Mouse (Mus musculus) forebrain, embryonic 15.5 days (tissue): ENCODE results near the gene Il12b. TPM values are rescaled to one million over a fixed set of nuclear protein-coding genes. Genes with fewer than 3 reads are reported as not detected.

Source experiments
- ATAC-seq: fragments of 200-750 bp; cut with Nextera tagmentation; replicated peaks from 2 replicates; pipeline ENCODE4 v1.8.0; 2017; ENCODE audit warnings: mild to moderate bottlenecking, moderate TSS enrichment, moderate library complexity
- H3K27ac ChIP-seq: fragments of 300-500 bp; sonication (generic); replicated peaks from 2 replicates; pipeline ENCODE4 v1.5.1; 2015; ENCODE audit warnings: mild to moderate bottlenecking, inconsistent platforms
- H3K27me3 ChIP-seq: fragments of 300-500 bp; sonication (generic); 2 replicates; pipeline ENCODE4 v1.6.1; 2015; ENCODE audit warnings: inconsistent platforms
- H3K36me3 ChIP-seq: fragments of 300-500 bp; sonication (generic); 2 replicates; pipeline ENCODE4 v1.6.1; 2015; ENCODE audit warnings: mild to moderate bottlenecking, inconsistent platforms
- H3K4me1 ChIP-seq: fragments of 300-500 bp; sonication (generic); 2 replicates; pipeline ENCODE4 v1.6.1; 2015; ENCODE audit warnings: inconsistent platforms
- H3K4me2 ChIP-seq: fragments of 300-500 bp; sonication (generic); replicated peaks from 2 replicates; pipeline ENCODE4 v1.6.1; 2015; ENCODE audit warnings: mild to moderate bottlenecking, inconsistent platforms
- H3K4me3 ChIP-seq: fragments of 300-500 bp; sonication (generic); 2 replicates; pipeline ENCODE4 v1.5.1; 2015; ENCODE audit warnings: mild to moderate bottlenecking, inconsistent platforms
- H3K9ac ChIP-seq: fragments of 300-500 bp; sonication (generic); replicated peaks from 2 replicates; pipeline ENCODE4 v1.6.1; 2015; ENCODE audit warnings: mild to moderate bottlenecking, inconsistent platforms
- H3K9me3 ChIP-seq: fragments of 300-500 bp; sonication (generic); 2 replicates; pipeline ENCODE4 v1.6.1; 2016; ENCODE audit warnings: inconsistent platforms
- WGBS: fragments of 180-500 bp; shearing (Covaris S2); methylation state at CpG from one replicate; pipeline ENCODE4 v1.1.7; 2015; ENCODE audit warnings: mixed read lengths; 5-methylcytosine and 5-hydroxymethylcytosine counted together
- polyA plus RNA-seq: library from polyadenylated mRNA; unstranded; fragments of >200 nt; fragmentation: Nextera tagmentation; extraction: Ambion mirVana; gene quantifications from 2 replicates; pipeline ENCODE4 v1.2.1, GENCODE M21; 2015

The Il12b gene
- polyA plus RNA-seq, 1 experiment from 2014 or later, result not detected

DNA sequence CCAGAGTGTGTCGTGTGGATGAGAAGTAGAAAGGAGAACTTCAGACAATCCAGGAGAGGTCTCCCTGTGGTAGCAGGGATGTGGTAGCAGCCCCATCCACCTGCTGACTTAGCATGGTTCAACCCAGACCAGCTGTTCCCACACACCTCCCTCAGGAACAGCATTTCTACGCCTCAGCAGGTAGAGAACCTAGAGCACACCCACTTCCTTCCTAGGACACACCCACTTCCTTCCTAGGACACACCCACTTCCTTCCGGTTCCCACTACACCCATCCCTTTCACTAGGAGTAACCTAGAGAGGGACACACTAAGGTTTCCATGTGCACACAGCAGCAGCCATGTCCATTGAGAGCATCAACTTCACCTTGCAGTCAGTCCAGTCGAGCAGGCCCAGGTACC lies 4.5 kb upstream of the Il12b start:
- no peak overlapping the region for H3K27ac ChIP-seq
- 93% methylated on average over 4 of the region's 4 CpGs for WGBS
- no peak overlapping the region for H3K4me3 ChIP-seq
- H3K27me3 ChIP-seq, result no peaks in the 10 kb centered on the region; the same call in 1 of the 2 replicates
- no peak for ATAC-seq
- no peak overlapping the region for H3K4me2 ChIP-seq
- peaks cover 6% of the 10 kb centered on the region for H3K4me1 ChIP-seq
- H3K9ac ChIP-seq, result no peak overlapping the region
- no peaks in the 10 kb centered on the region for H3K9me3 ChIP-seq
- H3K36me3 ChIP-seq, result no peaks in the 10 kb centered on the region

DNA sequence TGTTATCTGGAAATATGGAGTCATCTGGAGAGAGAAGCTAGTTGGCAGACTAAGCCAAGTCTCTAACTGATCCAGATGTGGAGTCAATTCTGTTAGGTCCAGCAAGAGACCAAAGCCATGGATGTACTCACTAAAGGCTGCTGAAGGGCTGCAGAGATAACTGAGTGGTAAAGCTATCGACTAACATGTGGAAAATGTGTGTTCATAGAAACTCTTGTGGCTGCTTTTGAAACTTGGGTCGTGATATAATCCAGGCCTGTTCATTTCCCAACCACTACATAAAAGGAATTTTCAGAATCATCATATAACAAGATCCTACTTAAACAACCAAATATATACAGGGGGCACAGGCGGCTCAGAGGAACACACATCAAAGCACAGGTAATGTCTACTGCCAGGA lies 2.3 kb upstream of the Il12b start:
- Histone ChIP-seq H3K27me3 (no peaks in the 10 kb centered on the region; the same call in 1 of the 2 replicates), H3K36me3 (no peaks in the 10 kb centered on the region), H3K9me3 (no peaks in the 10 kb centered on the region), H3K9ac (no peak overlapping the region), H3K4me2 (no peak overlapping the region), H3K27ac (no peak overlapping the region), H3K4me3 (no peak overlapping the region), H3K4me1 (peaks cover 21% of the 10 kb centered on the region)
- 86% methylated on average over 3 of the region's 3 CpGs for WGBS
- no peak for ATAC-seq

DNA sequence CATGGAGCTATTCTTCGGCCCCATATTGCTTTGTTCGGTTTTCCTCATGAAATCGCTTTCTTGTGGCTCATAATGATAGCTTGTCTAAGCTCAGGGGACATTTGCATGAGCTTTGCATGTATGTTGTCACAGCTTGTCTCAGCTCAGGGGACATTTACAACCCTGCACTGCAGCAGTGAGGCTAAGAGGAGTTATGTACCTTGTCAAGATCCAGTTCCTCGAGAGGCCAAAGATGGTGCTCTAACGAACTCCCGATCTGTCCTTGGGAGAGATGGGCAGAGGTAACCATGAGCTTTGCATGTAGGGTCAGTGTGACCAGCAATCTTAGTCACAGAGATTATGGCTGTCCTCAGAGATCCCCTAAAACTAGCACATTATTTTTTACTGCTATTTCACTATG lies 1.5 kb upstream of the Il12b start:
- Histone ChIP-seq H3K27me3 (no peaks in the 10 kb centered on the region; the same call in 1 of the 2 replicates), H3K9ac (no peak overlapping the region), H3K9me3 (no peaks in the 10 kb centered on the region), H3K27ac (no peak overlapping the region), H3K36me3 (no peaks in the 10 kb centered on the region), H3K4me3 (no peak overlapping the region), H3K4me2 (no peak overlapping the region), H3K4me1 (peaks cover 21% of the 10 kb centered on the region)
- no peak for ATAC-seq
- 66% methylated on average over 6 of the region's 6 CpGs for whole genome bisulfite sequencing

GRCm38 (mm10) chr11:44398782-44399225 lies 1.1 kb upstream of the Il12b start:
- Histone ChIP-seq H3K27me3 (no peaks in the 10 kb centered on the region; the same call in 1 of the 2 replicates), H3K4me3 (peak overlapping the region; percentile 36), H3K9ac (no peak overlapping the region; the same call in 1 of the 2 replicates), H3K4me1 (peaks cover 21% of the 10 kb centered on the region), H3K36me3 (no peaks in the 10 kb centered on the region), H3K9me3 (no peaks in the 10 kb centered on the region), H3K4me2 (peak overlapping the region; percentile 62), H3K27ac (no peak overlapping the region)
- peak; percentile 74 for ATAC-seq
- 3% methylated on average over 20 of the region's 20 CpGs for WGBS

DNA sequence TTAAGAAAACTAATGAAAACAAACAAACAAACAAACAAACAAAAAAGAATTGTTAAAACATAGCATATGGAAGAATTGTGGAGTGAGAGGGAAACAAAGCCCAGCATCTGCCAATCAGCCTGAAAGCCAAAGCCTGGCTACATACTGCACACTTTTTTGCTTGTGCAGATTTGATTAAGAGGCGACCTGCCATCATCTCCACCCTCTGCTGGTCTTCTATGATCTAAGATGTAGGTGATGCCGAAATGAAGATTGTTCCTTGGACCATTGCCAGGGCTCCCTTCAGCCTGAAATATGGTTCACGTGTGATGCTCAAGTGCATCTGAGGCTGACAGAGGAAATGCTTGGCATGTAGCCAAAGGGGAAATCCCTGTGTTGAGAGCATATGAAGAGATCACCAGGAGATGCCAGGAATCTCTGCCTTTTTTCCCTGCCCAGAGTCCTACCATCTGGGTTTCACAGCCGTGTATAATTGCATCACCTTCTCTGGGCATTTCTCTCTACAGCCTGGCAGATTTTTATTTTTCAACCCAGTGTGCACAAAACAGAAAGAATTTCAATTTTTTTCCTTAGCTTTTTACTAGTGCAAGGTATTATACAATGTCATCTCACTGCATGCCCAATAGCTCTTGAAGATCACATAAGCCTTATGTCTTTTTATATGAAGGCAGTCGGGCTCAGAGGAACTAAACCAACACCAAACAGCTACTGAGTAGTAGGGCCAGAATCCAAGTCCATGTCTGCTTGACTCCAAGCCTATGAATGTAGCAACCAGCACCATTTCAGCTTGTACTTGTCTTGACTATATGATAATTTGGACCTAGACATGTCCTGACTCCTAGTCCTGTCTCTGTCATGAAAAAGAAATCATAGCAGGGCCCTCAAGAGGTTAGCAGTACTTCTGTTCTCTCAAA lies 2.0 kb downstream of the Il12b start:
- peak overlapping the region; percentile 4; the same call in 1 of the 2 replicates for H3K27ac ChIP-seq

DNA sequence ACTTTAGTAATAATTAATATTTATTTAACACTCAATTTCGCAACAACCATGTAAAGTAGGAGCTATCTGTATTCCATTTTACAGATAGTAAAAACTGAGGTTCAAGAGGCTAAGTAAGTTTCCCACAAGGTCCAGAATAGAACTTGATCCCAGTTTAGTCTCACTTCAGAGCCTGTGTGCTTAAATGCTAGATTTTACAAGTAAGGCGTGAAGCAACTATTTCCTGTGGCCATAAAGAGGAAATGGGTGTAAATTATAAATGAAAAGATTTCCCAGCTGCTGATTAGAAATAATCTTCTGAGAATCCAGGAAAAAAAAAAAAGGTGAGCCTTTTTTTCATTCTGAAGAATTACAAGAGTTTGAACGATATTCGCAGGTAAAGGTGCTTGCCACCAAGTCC lies 5.2 kb downstream of the Il12b start:
- Histone ChIP-seq H3K36me3 (no peaks in the 10 kb centered on the region), H3K9ac (no peak overlapping the region), H3K4me1 (peaks cover 25% of the 10 kb centered on the region), H3K27me3 (no peaks in the 10 kb centered on the region), H3K9me3 (no peaks in the 10 kb centered on the region), H3K4me3 (no peak overlapping the region), H3K4me2 (no peak overlapping the region), H3K27ac (no peak overlapping the region)
- no peak for ATAC-seq
- WGBS, result 94% methylated on average over 4 of the region's 4 CpGs

More for the DNA sequence above, 2.0 kb downstream of the Il12b start:
- Histone ChIP-seq H3K27me3 (no peaks in the 10 kb centered on the region; the same call in 1 of the 2 replicates), H3K9ac (no peak overlapping the region), H3K36me3 (no peaks in the 10 kb centered on the region), H3K9me3 (no peaks in the 10 kb centered on the region), H3K4me1 (peaks cover 31% of the 10 kb centered on the region), H3K4me3 (no peak overlapping the region), H3K4me2 (no peak overlapping the region)
- peak; percentile 83 for ATAC-seq
- 27% methylated on average over 5 of the region's 5 CpGs for WGBS

DNA sequence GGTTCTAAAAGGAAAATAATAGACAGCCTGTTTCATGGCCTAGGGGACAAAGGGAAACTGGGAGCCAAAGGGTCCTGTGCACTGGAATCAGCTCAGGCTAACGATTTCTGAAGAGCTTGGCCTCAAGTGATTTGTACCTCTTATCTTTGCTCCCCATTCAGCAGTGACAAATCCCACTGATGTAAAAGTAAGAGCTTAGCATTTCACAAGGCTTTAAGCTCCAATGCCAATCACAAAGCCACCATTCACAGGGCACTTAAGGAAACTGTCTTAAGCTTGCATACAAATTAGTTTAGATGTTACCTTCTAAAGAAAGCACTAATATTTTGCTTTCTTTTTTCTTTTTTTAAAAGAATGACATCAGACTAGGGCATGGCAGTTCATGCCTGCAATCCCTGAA lies 6.1 kb downstream of the Il12b start:
- Histone ChIP-seq H3K36me3 (no peaks in the 10 kb centered on the region), H3K9ac (no peak overlapping the region), H3K4me3 (no peak overlapping the region), H3K9me3 (no peaks in the 10 kb centered on the region), H3K27me3 (no peaks in the 10 kb centered on the region), H3K4me2 (no peak overlapping the region), H3K4me1 (peaks cover 25% of the 10 kb centered on the region), H3K27ac (no peak overlapping the region)
- WGBS, result 0% methylated on average over 1 of the region's 1 CpGs
- ATAC-seq, result no peak

GRCm38 (mm10) chr11:44406457-44406856 lies 6.6 kb downstream of the Il12b start:
- Histone ChIP-seq H3K9ac (no peak overlapping the region), H3K27me3 (no peaks in the 10 kb centered on the region), H3K9me3 (no peaks in the 10 kb centered on the region), H3K27ac (no peak overlapping the region), H3K4me2 (no peak overlapping the region), H3K4me1 (peaks cover 21% of the 10 kb centered on the region), H3K4me3 (no peak overlapping the region), H3K36me3 (no peaks in the 10 kb centered on the region)
- 67% methylated on average over 5 of the region's 5 CpGs for WGBS
- no peak for ATAC-seq

GRCm38 (mm10) chr11:44408626-44409025 lies 8.8 kb downstream of the Il12b start:
- Histone ChIP-seq H3K4me3 (no peak overlapping the region), H3K27me3 (no peaks in the 10 kb centered on the region), H3K36me3 (no peaks in the 10 kb centered on the region), H3K4me1 (0 out of 2 replicates have a peak, but pooled peaks cover 10% of the 10 kb centered on the region), H3K4me2 (no peak overlapping the region), H3K27ac (no peak overlapping the region), H3K9ac (no peak overlapping the region), H3K9me3 (no peaks in the 10 kb centered on the region)
- WGBS, result 15% methylated on average over 5 of the region's 5 CpGs
- ATAC-seq, result no peak

DNA sequence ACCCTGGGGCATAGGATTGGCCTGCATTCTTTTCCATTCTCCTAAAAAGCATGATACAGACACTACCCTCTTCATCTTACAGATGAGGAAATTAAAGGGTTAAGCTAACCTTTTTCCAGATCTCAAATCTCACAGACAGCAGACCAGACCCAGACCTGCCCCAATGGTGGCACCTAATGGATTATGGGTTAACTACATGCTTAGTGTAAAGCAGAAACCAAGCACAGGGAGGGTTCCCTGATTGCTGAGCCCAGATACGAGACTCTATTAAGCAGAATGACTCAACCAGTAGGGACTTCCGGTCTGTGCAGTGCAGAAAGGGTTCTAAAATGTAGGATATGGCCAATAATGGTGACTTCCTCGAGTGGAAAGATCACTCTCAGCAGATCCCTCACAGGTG lies 10.6 kb downstream of the Il12b start:
- Histone ChIP-seq H3K9me3 (no peaks in the 10 kb centered on the region), H3K27me3 (no peaks in the 10 kb centered on the region), H3K27ac (no peak overlapping the region), H3K4me1 (0 out of 2 replicates have a peak, but pooled peaks cover 10% of the 10 kb centered on the region), H3K4me2 (no peak overlapping the region), H3K4me3 (no peak overlapping the region), H3K9ac (no peak overlapping the region), H3K36me3 (no peaks in the 10 kb centered on the region)
- 74% methylated on average over 3 of the region's 3 CpGs for WGBS
- ATAC-seq, result no peak

DNA sequence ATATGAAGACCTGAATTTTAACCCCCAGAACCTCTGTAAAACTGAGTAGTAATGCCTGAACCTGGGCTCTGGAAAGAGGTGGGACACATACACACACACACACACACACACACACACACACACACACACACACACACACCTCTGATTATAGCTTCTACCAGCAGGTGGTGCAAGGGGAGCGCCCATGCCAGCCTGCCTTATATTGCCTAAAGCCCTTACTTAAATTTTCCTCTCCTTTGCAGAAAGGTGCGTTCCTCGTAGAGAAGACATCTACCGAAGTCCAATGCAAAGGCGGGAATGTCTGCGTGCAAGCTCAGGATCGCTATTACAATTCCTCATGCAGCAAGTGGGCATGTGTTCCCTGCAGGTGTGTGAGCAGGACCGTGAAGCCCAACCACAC lies 12.4 kb downstream of the Il12b start:
- H3K27me3 ChIP-seq, result no peaks in the 10 kb centered on the region
- H3K4me1 ChIP-seq, result no peaks in the 10 kb centered on the region
- H3K36me3 ChIP-seq, result no peaks in the 10 kb centered on the region
- no peak for ATAC-seq
- WGBS, result 82% methylated on average over 8 of the region's 8 CpGs
- no peak overlapping the region for H3K4me3 ChIP-seq
- no peaks in the 10 kb centered on the region for H3K9me3 ChIP-seq
- no peak overlapping the region for H3K4me2 ChIP-seq
- no peak overlapping the region for H3K9ac ChIP-seq
- no peak overlapping the region for H3K27ac ChIP-seq

GRCm38 (mm10) chr11:44413371-44413770 lies 13.5 kb downstream of the Il12b start:
- WGBS, result 76% methylated on average over 3 of the region's 3 CpGs
- H3K27ac ChIP-seq, result no peak overlapping the region

More at GRCm38 (mm10) chr11:44413371-44413770, 13.5 kb downstream of the Il12b start:
- no peaks in the 10 kb centered on the region for H3K27me3 ChIP-seq
- no peaks in the 10 kb centered on the region for H3K36me3 ChIP-seq
- no peak overlapping the region for H3K4me2 ChIP-seq
- no peaks in the 10 kb centered on the region for H3K4me1 ChIP-seq
- H3K4me3 ChIP-seq, result no peak overlapping the region
- no peak overlapping the region for H3K9ac ChIP-seq
- no peaks in the 10 kb centered on the region for H3K9me3 ChIP-seq
- no peak for ATAC-seq
